Mouse (Mus musculus) 3T3-L1 (cell line): ENCODE measurements around the gene Hoxa3.

Experiments
- DNase-seq: peaks from one replicate; pipeline ENCODE4 v3.0.0-alpha.2; 2015; ENCODE audit warnings: low read depth, low spot score

Gene Hoxa3

DNA sequence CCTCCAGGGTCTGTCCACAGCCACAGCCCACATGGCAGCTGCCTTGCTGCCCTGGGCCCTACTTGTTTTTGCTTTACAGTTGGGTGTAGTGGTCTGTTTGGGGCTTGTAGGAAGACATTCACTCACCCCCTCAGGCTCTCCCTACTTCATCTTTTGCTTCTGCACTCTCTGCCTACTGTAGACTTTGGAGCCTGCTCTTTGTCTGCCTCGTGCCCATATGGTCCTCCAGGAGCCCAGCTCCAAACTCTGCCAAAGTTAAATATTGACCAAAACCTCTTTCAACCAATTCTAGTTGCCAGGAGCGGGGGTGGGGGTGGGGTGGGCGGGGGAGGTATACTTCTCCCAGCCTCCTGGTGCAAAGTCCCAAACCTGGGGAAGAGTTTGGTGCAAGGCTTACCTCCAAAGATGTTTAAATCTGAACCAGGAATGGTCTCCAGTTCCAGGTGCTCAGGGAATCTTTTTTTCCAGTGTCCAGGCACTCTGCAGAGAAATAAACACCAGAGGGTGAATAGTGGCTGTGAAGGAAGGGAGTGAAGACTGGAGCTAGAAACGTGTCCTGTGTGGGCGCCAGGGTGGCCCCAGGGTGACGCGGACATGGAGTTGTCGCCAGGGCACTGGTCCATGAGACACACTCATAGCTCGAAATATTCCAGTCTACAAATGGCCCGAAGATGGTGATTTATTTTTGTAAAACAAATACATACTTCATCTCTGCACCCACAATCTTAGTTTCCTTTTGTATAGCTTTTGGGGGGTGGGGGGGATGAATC is 29.6 kb downstream of the Hoxa3 start:
- peak; percentile 49 for DNase-seq

DNA sequence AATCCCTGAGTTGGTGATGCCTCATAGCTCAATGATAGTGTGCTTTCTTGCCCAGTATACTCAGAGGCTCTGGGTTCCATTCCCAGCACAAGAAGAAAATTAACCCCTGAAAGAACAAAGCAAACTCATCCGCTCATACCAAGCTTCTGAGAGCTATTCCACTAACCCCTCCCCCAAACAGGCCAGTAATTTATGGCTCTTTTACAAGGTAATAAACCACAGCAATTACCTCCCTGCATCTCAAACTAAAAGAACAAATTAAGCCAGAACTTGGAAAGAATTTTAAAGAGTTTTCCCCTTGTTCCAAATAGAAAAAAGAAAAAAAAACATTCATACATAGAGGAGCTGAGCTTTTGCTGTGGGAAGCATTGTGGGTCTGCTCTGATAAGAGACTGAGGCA is 30.3 kb downstream of the Hoxa3 start:
- DNase-seq: no peak

DNA sequence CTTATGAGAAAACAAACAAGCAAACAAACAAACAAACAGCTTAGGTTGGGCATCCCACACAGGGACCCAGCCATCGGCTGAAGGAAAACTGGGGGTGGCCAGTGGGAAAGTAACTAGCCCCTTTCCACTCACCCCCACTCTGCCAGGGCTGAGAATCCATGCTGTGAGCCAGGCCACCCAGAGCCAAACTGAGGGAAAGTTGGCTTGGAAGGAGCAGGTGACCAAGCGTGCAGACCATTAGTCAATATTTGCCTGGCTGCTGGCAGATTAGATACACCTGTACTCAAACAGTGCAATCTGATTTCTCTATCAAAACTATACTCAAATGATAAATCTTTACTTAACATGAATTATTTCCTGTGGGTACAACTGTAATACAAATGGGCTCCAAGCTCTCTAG is 31.1 kb downstream of the Hoxa3 start:
- DNase-seq: no peak

DNA sequence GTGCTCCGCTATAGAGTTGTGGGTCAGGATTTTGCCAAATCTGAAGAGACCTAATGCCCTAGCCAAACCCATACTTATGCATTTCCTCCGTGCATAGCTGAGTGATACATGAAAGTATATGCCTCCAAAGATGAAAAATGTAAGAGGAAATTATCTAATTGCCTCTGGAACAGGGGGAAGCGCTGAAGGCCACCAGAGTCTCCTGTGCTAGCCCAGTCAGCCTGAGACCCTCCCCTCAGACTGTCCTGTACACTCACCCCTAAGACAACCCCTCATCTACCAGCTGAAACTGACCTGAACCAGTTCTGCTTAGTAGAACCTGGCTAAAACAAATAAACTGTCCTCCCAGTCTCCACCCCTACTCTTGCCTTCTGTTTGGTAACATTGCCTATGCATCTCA is 32.4 kb downstream of the Hoxa3 start:
- DNase-seq: no peak

DNA sequence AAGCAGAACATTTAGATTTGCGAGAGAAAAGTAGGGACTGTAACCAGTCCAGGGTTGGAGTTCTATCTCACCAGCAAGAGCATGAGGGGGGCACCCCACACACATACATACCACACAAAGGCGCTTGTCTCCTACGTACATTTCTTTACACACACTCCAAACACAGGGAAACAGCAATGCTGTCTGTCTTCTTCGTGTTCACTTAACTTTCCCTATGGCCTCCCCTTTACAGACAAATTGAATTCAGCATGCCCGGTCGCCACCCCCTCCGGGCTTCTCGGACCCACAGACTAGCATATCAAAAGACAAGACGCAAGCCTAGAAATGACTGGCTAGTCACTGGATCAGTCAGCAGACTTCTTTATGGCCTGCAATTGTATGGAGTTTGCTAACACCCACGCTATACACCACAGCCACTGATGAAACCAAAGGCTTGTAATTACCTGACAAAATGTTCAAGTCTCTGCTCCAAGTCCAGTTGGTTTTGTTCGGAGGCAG is 32.9 kb downstream of the Hoxa3 start:
- no peak for DNase-seq

DNA sequence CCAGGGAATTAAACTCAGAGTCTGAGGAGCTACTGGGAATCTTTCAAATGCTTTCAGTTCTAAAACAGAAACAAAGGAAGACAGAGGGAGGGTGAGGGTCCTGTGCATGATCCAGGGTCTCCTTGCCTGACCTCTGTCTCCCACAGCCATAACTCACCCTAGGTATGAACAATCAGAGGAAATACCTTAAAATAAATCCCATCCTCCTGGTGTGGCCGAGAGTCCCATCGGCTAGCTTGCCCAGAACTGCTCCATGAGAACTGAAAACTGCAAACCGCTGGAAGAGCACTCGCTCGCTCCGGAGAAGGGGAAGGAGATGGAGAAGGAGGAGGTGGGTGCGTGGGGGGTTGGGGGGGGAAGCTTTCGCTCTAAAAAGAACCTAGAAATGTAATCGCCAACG is 33.4 kb downstream of the Hoxa3 start:
- no peak for DNase-seq

DNA sequence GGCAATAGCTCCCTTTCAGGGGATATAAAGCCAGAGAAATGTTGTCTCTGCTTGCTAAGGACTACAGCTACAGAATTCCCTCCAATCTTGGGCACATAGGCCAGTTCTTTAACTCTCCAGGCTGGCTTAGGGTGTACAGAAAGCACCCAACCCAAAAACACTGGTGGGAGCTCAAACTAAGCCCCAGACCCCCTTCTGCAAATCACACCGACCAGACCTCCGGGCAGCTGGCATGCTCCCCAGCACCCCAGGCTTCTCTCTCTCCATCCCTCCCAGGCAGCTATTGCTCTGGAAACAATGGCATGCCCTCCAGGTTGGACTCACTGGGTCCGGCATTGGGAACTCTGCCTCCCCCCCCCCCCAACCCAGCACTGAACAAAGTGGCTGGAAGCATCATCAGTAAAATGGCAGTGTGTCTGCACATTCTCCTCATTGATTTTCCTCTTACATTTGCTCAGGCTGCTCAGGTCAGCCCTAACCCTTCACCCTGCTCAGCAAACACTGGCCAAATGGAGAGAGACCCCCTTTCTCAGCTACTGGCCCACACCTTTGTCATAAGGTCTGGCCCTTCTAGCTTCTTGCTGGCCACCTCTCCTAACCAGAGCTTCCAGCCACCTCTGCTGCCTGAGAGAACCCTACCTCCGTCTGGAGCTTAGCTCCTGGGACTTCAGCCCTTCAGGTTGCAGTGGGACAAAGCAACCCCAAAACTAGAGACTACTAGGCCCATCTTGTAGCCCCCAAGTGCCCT is 34.0 kb downstream of the Hoxa3 start:
- no peak for DNase-seq

DNA sequence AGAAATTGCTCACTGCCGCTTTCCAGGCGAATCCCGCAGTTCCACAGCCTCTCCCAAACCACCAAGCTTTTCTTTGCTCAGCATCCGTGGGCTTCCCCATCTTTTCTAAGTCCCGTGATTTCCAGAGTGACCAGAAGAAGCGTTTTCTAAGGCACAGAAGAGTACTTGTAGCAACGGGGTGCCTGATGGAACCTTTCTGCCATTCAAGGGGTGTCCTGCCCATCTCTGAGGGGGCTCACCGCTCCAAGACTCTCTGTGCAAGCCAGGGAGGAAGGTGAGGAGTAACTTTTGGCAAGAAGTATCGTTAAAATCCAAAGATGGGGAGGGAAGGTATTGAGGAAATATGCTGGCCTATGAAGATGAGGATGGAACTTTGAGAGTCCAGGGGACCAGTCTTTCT is 35.3 kb downstream of the Hoxa3 start:
- no peak for DNase-seq

DNA sequence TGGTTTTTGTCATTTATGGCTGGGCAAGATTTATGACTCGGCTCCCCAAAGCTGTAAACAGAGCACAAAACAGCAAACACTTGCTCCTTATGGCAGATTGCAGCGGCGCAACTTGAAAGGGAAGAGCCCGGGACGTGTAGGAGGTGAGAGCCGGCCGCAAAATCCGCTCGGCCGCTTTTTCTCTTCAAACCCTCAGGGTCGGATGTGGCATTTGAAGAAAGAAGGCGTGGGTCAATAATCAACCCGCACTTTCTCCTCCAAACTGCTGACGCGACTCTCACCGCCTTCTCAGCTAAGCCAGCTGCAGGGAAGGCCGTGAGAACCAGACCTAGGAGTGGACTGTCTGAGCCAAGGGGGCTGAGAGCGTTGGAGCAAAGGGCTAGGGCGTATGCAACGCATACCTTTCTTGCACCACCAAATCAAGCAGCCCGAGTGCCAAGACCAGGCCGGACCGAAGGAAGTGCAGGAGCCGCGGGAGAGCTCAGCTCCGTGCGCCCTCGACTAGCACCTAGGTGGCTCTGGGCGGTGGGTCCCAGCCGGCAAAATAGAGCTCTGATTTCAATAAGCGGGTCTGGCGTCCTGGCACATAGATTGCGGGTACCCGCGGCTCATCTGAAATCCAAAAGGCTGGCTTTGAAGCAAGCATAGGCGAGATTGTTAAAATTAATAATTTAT is 35.9 kb downstream of the Hoxa3 start, which contains the start of gene 5730596B20Rik:
5730596B20Rik (plus strand) TSS at position 438 of the 675 bp plus-strand sequence.
- DNase-seq: peak; percentile 71

DNA sequence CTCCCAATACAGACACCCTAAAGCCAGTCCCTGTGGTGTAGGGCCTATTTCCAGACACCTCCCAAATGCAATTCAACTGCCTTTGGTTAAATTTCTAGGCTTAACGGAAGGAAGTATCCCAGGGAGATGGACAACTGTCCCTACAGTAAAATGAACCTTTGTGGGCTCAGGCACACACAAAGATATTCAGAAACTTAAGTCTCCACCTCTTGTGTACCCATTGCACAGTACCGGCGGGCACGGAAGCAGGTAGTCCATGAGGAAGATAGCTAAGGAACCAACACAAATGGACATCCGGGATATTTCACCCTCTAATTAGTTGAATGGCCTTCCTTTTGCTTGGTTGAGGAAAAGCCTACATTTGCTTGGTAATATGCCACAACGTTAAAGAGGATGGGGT is 36.7 kb downstream of the Hoxa3 start:
- DNase-seq: no peak

DNA sequence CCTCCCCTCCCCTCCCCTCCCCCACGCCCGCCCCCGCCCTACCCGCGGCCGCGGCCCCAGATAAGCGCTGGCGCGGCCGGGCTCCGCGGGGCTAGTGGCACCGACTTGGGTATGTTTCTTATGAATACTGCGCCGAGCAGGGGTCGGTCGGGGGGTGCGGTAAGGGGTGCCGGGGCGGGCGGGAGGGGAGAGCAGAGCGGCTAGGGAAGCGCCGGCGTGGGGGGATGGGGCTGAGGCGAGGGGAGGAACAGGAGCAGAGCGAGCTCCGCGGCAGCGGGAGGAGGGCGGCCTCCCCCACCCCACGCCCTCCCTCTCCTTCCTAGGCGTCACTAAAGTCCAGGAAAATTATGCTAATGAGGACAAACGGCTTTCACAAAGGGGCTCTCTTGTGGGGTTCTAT is 37.3 kb downstream of the Hoxa3 start:
- DNase-seq: no peak

DNA sequence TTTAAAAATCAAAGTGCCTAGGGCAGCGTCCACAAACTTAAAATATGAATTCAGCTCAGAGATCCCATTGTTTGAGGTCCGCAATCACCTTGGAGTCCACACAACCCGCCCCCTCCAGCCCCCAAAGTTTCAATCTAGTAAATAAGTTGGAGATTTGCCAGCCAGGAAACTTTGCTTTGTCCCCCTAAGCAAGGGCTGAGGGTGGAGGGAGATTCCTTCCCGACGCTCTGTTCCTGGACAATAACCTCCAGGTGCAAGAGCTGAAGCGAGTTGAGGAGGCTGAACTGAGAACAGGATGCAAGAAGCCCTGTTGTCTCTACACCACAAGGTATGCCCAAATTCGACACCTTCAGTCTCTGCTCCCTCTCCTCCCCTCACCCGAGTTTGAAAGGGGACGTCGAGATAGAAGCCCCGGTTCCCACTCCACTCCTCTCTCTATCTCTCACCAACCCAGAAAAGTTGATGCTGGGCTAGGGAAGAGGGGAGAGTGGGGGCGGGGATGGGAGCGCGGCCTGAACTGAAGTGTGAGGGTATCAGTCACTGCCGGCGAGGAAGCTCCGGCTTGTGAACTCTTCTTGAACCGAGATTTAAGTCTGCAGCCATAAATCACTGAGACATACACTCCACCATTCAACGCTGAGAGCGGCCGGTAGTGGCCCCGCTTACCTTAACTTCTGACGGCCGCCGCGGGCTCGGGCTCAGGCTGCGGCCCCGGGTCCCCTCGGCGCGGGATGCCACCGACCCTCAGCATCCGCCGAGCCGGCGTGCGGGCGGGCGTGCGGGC is 38.0 kb downstream of the Hoxa3 start:
- DNase-seq: peak; percentile 64

DNA sequence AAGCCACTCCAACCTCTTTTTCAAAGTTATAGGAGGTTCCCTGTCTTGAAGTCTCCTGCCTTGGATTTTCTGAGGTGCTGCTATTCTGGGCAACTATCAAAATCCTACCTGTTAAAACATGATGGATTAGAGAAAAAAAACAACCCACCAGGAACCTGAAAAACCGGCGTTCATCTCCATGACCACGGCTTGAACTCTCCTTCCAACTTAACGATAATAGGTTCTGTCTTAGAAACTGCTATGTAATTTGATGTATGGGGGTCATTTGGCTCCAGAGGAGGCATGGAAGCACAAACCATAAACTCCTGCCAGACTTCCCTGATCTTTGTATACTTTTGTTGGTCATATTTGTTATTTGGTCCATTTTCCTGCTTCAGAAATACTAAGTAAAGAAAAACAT is 39.5 kb downstream of the Hoxa3 start:
- no peak for DNase-seq

DNA sequence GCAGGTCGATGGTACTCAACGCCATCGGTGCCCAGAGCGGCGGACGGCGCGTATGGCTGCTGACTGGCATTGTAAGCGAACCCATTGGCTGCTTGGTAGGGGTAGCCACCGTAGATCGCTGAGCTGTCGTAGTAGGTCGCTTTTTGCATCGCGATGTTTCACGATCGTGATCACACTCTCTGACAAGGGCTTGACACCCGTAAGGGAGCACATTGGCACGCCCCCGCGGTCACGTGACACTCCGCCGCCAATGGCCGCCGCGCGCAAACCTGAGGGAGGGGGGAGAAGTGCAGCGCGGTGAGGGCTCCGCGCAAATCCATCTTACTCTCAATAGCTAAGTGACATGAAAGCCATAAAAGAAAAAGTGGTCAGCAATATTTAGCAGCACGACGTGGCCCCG is 40.6 kb downstream of the Hoxa3 start:
- peak; percentile 96 for DNase-seq

DNA sequence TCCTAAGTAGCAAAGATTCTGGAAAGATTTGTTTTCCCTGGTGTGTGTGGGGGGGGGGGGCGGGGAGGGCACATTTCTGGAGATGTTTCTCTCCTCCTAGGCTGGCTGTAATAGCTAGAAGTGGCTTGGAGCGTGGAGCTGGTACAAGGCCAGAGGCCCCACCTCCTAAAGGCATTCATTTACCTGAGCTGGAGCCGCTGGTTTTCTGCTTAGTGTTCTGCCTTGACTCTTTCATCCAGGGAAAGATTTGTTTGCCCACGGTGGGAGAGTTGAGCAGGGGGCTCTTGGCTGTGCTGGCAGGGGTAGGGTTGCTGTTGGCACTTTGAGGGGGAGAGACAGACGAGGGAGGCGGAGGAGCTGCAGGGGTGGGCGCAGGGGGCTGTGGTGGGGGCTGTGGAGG is 41.2 kb downstream of the Hoxa3 start:
- DNase-seq: no peak

DNA sequence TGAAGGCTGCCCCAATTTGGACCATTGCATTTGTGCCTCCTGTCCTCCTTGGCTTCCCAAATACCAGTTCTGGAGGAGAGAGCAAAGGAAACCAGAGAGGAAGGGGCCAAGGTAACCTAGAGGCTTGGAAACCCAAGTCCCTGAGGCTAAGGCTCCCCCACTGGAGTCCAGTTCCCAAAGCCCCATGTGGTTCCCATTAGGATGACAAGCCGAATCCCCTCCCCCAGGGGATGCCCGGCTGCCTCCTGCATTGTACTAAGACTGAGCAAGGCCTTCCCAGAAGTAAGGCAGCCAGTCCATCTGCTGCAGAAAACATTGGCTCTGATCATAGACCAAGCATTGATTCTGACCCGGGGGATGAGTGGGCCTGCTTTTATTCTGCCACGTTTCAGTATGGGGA is 41.8 kb downstream of the Hoxa3 start:
- peak; percentile 91 for DNase-seq

DNA sequence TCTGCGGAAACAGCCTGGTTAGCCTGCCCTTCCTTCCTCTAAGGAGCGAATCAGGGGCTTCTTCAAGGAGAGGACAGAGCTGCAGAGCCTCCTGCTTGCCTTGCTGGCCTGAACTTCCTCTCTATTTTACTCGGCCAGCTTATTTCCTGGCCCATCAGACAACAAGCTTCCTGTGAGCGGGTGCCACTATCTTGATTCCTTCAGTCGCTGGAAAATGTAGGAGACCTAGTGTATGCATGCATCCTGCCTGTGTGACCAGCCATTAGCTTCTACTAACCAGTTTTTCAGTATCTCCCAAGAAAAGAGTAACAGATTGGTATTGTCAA is 42.3 kb downstream of the Hoxa3 start:
- peak; percentile 51 for DNase-seq

DNA sequence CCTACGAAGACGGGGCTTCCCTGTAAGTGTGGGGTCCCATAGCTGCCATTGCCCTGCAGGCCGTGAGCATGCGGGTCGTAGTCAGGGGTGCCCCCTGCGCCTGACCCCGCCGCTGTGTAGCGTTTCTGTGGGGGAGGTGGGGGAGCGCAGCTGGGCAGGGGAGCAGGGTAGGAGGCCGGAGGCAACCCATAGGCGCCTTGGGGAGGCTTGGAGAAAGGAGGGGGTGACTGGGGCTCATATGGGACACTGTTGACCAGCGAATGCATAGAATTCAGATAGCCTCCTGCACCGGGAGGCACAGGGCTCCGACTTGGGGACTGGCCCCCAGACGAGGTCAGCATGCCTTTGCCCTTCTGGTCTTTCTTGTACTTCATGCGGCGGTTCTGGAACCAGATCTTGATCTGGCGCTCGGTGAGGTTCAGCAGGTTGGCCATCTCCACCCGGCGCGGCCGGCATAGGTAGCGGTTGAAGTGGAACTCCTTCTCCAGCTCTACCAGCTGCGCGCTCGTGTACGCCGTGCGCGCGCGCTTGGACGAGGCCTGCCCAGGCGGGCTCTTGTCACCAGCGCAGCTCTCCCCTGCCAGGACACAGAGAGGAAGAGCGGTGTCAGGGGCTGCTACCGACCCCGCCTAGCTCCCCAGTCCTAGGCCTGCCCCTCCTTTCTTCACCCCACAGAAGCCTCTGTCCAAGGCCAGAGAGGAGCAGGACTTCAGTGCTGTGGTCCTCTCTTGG is 42.8 kb downstream of the Hoxa3 start:
- DNase-seq: no peak

DNA sequence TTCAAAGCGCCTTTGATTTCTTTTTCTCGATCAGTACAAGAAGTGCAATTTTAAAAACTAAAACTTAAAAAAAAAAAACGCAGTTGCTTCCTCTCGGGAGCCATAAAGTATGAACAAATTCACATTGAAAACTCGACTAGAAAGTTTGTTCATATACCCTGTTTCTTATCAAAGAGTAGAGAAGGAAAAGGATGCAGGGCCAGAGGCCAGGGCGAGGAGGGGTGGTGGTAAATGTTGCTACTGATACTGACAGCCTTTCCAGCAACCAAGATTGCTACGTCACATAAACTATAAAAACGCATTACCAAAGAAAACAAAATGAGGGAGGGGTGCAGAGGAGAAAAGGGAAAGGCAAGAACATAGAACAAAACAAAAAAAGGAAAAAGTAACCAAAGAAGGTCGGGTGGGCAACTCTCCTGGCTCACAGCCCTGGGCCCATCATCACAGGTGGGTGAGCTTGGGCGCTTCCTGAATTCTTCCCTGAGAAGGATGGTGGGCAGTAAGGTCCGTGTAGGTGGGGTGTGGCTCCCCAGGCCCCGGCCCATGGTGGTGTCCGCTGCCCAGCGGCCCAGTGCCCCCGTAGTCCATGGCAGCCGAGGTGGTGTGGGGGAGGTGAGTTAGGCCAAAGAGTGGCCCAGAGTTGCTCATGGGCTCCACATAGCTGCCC is 43.5 kb downstream of the Hoxa3 start:
- peak; percentile 45 for DNase-seq
